Mouse (Mus musculus) bone marrow, adult 2 months (tissue): ENCODE data around the gene Ptbp2.

ENCODE experiments used
- CTCF ChIP-seq: fragments of 200-500 bp; IDR thresholded peaks from 2 replicates; pipeline ENCODE4 v1.5.1; 2011; ENCODE audit warnings: low read length, control low read depth; ENCODE audit not compliant: control insufficient read depth, insufficient read depth
- POLR2A ChIP-seq: fragments of 200-500 bp; IDR thresholded peaks from 2 replicates; pipeline ENCODE4 v1.6.1; 2011; ENCODE audit warnings: low read depth, mild to moderate bottlenecking, control low read depth, low read length, borderline replicate concordance; ENCODE audit not compliant: control insufficient read depth

GRCm38 (mm10) chr3:119782946-119783701 lies 1.1 kb downstream of the Ptbp2 start:
- TF ChIP-seq CTCF (no peak), POLR2A (peak; percentile 60; the same call in 1 of the 2 replicates)
